In the genomic region with DNA sequence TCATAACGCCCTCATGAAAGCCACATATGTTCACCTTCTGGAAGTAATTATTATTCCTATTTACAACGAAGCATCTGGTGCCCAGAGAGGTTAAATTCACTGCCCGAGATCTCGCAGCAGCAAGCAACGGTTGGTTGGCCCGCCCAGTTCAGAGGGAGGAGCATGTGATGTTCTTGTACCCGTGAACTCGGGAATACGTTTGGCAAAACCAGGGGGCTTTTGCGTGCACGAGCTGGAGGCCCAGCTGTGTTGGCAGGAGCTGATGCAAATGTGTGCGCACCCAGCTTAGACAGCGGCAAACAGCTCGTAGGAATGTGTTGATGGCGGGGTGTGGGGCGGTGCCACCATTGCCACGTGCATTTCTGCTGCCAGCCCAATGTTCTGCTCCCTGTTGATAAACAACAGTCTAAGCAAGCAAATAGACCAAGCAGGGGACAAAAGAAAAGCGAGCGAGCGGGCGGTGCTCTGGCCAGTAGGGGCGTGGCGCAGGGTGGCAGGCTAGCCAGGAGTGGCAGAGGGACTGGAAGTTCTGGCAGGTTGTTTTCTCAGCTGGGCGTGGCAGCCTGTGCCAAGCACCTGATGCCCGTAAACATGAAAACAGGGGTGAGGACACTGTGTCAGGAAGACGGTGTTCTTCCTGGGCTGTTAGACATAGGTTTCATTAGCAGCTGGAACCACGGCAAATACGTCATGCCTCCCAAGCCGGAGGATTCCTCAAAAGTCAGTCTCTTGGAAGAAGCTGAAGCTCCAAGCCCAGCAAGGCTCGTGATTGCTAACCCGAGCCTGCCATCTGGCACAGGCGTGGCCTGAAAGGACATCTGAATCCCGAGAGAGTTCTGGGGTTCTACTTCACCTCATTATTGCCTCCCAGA, we compare ENCODE assay signal across 8 mouse cellular contexts. TPM values are rescaled to one million over a fixed set of nuclear protein-coding genes. Genes with fewer than 3 reads are reported as not detected.
DNase-seq lines count a peak whose midpoint lies in the region; ATAC-seq and TF ChIP-seq lines count a peak whose summit lies in the region.

No protein-coding gene starts in this region.

- no peak for TF ChIP-seq EP300 in CH12.LX (IDR thresholded peaks at IDR 0.05; ENCODE audit: low read length)

- dilution Hi-C loops in CH12.LX (cut with MboI; ENCODE audit: extremely low pct_ligation_motif_present, extremely low pct_unique_long_range_greater_than_20kb, low sequenced_read_pairs): no loop called here

- peaks cover 13 to 55% of the 10 kb centered on the region in 2 experiments for H3K4me1 ChIP-seq in CH12.LX (ENCODE audit: control insufficient read depth in 1 of 2, insufficient read depth in 2 of 2)
- peaks cover 4% of the 10 kb centered on the region; the same call in 1 of the 2 replicates for H3K4me1 ChIP-seq in bone marrow, adult 2 months (ENCODE audit: control insufficient read depth, insufficient read depth, low read length)
- H3K4me1 ChIP-seq in embryonic fibroblast, embryonic 13.5 days (ENCODE audit: control insufficient read depth, insufficient read depth, low read length): peaks cover 9% of the 10 kb centered on the region
- H3K4me1 ChIP-seq in heart, embryonic 15.5 days (replicated peaks): peaks cover 49% of the 10 kb centered on the region
- peaks cover 23% of the 10 kb centered on the region for H3K4me1 ChIP-seq in kidney, postnatal 0 days (replicated peaks; ENCODE audit: insufficient read depth, low read length)
- H3K4me1 ChIP-seq in liver, embryonic 16.5 days (ENCODE audit: control insufficient read depth, low read depth, low read length): peaks cover 34% of the 10 kb centered on the region
- H3K4me1 ChIP-seq in neural tube, embryonic 11.5 days (ENCODE audit: control insufficient read depth, insufficient read depth, low read length): peaks cover 11% of the 10 kb centered on the region

- DNase-seq in CH12.LX (ENCODE audit: extremely low read depth): no peak
- peak; percentile 83 for DNase-seq in kidney, postnatal 0 days (ENCODE audit: low spot score)
- peak; percentile 78 for DNase-seq in neural tube, embryonic 11.5 days (ENCODE audit: low spot score)
- peak; percentile 60 for DNase-seq in thymus, postnatal 14 days

- peak; percentile 36; the same call in 1 of the 2 replicates for ATAC-seq in heart, embryonic 15.5 days (replicated peaks; ENCODE audit: insufficient number of reproducible peaks, insufficient read depth, low FRiP score, low read depth)
- peak; percentile 73 for ATAC-seq in kidney, postnatal 0 days (replicated peaks; ENCODE audit: low FRiP score, low read depth)
- peak; percentile 78 for ATAC-seq in liver, embryonic 16.5 days (ENCODE audit: low read depth)
- ATAC-seq in neural tube, embryonic 11.5 days (ENCODE audit: insufficient read depth, low FRiP score, low TSS enrichment): peak; percentile 53

- H3K27ac ChIP-seq in CH12.LX (ENCODE audit: insufficient read depth, low read depth): peak overlapping the region; percentile 24
- peak overlapping the region; percentile 90 for H3K27ac ChIP-seq in bone marrow, adult 2 months (ENCODE audit: control insufficient read depth, insufficient read depth, low read depth, low read length, poor library complexity)
- H3K27ac ChIP-seq in embryonic fibroblast, embryonic 13.5 days (ENCODE audit: insufficient read depth, low read length): peak overlapping the region; percentile 79
- peak overlapping the region; percentile 86 for H3K27ac ChIP-seq in heart, embryonic 15.5 days
- peak overlapping the region; percentile 81 for H3K27ac ChIP-seq in kidney, postnatal 0 days
- H3K27ac ChIP-seq in liver, embryonic 16.5 days (ENCODE audit: low read length): peak overlapping the region; percentile 61
- H3K27ac ChIP-seq in neural tube, embryonic 11.5 days (ENCODE audit: low read depth, low read length): peak overlapping the region; percentile 73

- peak; percentile 57; the same call in 1 of the 2 replicates for TF ChIP-seq POLR2A in CH12.LX (IDR thresholded peaks at IDR 0.05; ENCODE audit: low read depth, low read length)
- no peak; the same call in 1 of the 2 replicates for TF ChIP-seq POLR2A in bone marrow, adult 2 months (IDR thresholded peaks at IDR 0.05; ENCODE audit: borderline replicate concordance, control insufficient read depth, low read depth, low read length)
- TF ChIP-seq POLR2A in embryonic fibroblast, embryonic 13.5 days (IDR thresholded peaks at IDR 0.05; ENCODE audit: low read depth, low read length): peak; percentile 56

- no peak for TF ChIP-seq RAD21 in CH12.LX (IDR thresholded peaks at IDR 0.05; ENCODE audit: low read depth, low read length)

- H3K36me3 ChIP-seq in CH12.LX (replicated peaks in 1 of 2; ENCODE audit: control insufficient read depth in 1 of 2, insufficient read depth in 1 of 2, low read length in 1 of 2): no peaks in the 10 kb centered on the region
- no peaks in the 10 kb centered on the region for H3K36me3 ChIP-seq in heart, embryonic 15.5 days
- H3K36me3 ChIP-seq in kidney, postnatal 0 days (ENCODE audit: insufficient read depth, low read length): no peaks in the 10 kb centered on the region
- no peaks in the 10 kb centered on the region for H3K36me3 ChIP-seq in liver, embryonic 16.5 days (ENCODE audit: control insufficient read depth, insufficient read depth)
- no peaks in the 10 kb centered on the region for H3K36me3 ChIP-seq in neural tube, embryonic 11.5 days (ENCODE audit: control insufficient read depth, insufficient read depth, low read length)

- no peaks in the 10 kb centered on the region for H3K79me2 ChIP-seq in CH12.LX (replicated peaks; ENCODE audit: control insufficient read depth, extremely low read depth, insufficient read depth, poor library complexity, severe bottlenecking)

- peak overlapping the region in 2 of 3 experiments; percentile 45 for H3K4me3 ChIP-seq in CH12.LX (replicated peaks in 1 of 3; ENCODE audit: low read depth in 2 of 3, low read length in 2 of 3, poor library complexity in 1 of 3)
- H3K4me3 ChIP-seq in bone marrow, adult 2 months (replicated peaks; ENCODE audit: control insufficient read depth, low read depth, low read length): peak overlapping the region; percentile 74
- H3K4me3 ChIP-seq in embryonic fibroblast, embryonic 13.5 days (ENCODE audit: insufficient read depth, low read length): no peak overlapping the region
- peak overlapping the region; percentile 44 for H3K4me3 ChIP-seq in heart, embryonic 15.5 days
- peak overlapping the region; percentile 33 for H3K4me3 ChIP-seq in kidney, postnatal 0 days (replicated peaks; ENCODE audit: low read depth, low read length)
- H3K4me3 ChIP-seq in liver, embryonic 16.5 days (ENCODE audit: low read depth, low read length): peak overlapping the region; percentile 59
- peak overlapping the region; percentile 31 for H3K4me3 ChIP-seq in neural tube, embryonic 11.5 days (ENCODE audit: low read depth, low read length)

- no peak for TF ChIP-seq CTCF in CH12.LX (conservative IDR thresholded peaks at IDR 0.05 in 1 of 2, IDR thresholded peaks at IDR 0.05 in 1 of 2; ENCODE audit: low read depth in 2 of 2, low read length in 2 of 2)
- TF ChIP-seq CTCF in bone marrow, adult 2 months (IDR thresholded peaks at IDR 0.05; ENCODE audit: control insufficient read depth, insufficient read depth, low read length): peak; percentile 25; the same call in 1 of the 2 replicates
- no peak for TF ChIP-seq CTCF in embryonic fibroblast, embryonic 13.5 days (IDR thresholded peaks at IDR 0.05; ENCODE audit: borderline replicate concordance, insufficient read depth, low read length)
- peak; percentile 66 for TF ChIP-seq CTCF in kidney, postnatal 0 days (IDR thresholded peaks at IDR 0.05; ENCODE audit: low read depth)

- no peaks in the 10 kb centered on the region for H3K9me3 ChIP-seq in CH12.LX (replicated peaks; ENCODE audit: low read length)
- no peaks in the 10 kb centered on the region for H3K9me3 ChIP-seq in heart, embryonic 15.5 days (replicated peaks)
- no peaks in the 10 kb centered on the region for H3K9me3 ChIP-seq in kidney, postnatal 0 days (replicated peaks; ENCODE audit: low read length)
- no peaks in the 10 kb centered on the region for H3K9me3 ChIP-seq in liver, embryonic 16.5 days (replicated peaks; ENCODE audit: control insufficient read depth, low read length)
- H3K9me3 ChIP-seq in neural tube, embryonic 11.5 days (ENCODE audit: control insufficient read depth, low read length): no peaks in the 10 kb centered on the region

- H3K9ac ChIP-seq in CH12.LX (ENCODE audit: insufficient read depth, low read depth): peak overlapping the region; percentile 4
- peak overlapping the region; percentile 33 for H3K9ac ChIP-seq in heart, embryonic 15.5 days
- H3K9ac ChIP-seq in kidney, postnatal 0 days (ENCODE audit: low read depth, low read length): peak overlapping the region; percentile 50
- peak overlapping the region; percentile 42 for H3K9ac ChIP-seq in liver, embryonic 16.5 days (ENCODE audit: low read depth, low read length)
- H3K9ac ChIP-seq in neural tube, embryonic 11.5 days (ENCODE audit: low read length): peak overlapping the region; percentile 58

- 9% methylated on average over 33 of the region's 33 CpGs for WGBS in bone marrow, adult 2 months
- WGBS in heart, embryonic 15.5 days: 7% methylated on average over 33 of the region's 33 CpGs
- WGBS in kidney, postnatal 0 days: 2% methylated on average over 33 of the region's 33 CpGs
- WGBS in liver, embryonic 16.5 days (ENCODE audit: insufficient replicate concordance): 8% methylated on average over 33 of the region's 33 CpGs
- WGBS in neural tube, embryonic 11.5 days: 4% methylated on average over 33 of the region's 33 CpGs

- H3K4me2 ChIP-seq in CH12.LX (ENCODE audit: insufficient read depth, low read depth, poor library complexity, severe bottlenecking): peak overlapping the region; percentile 26
- H3K4me2 ChIP-seq in heart, embryonic 15.5 days: peak overlapping the region; percentile 72
- H3K4me2 ChIP-seq in kidney, postnatal 0 days (ENCODE audit: low read length): peak overlapping the region; percentile 72
- H3K4me2 ChIP-seq in liver, embryonic 16.5 days (ENCODE audit: low read depth, low read length): peak overlapping the region; percentile 78
- H3K4me2 ChIP-seq in neural tube, embryonic 11.5 days (ENCODE audit: low read depth): peak overlapping the region; percentile 65

- in situ Hi-C loops in CH12.LX (cut with MboI; ENCODE audit: low pct_ligation_motif_present, low pct_unique_long_range_greater_than_20kb, low sequenced_read_pairs): loop anchor here (25.0 kb wide), 1 partner anchor 466 kb away; a partner anchor contains a TSS

- H3K27me3 ChIP-seq in CH12.LX (replicated peaks): no peaks in the 10 kb centered on the region
- no peaks in the 10 kb centered on the region for H3K27me3 ChIP-seq in heart, embryonic 15.5 days
- no peaks in the 10 kb centered on the region for H3K27me3 ChIP-seq in kidney, postnatal 0 days (ENCODE audit: insufficient read depth, low read length)
- no peaks in the 10 kb centered on the region for H3K27me3 ChIP-seq in liver, embryonic 16.5 days (ENCODE audit: control insufficient read depth, insufficient read depth, low read depth, low read length)
- H3K27me3 ChIP-seq in neural tube, embryonic 11.5 days (ENCODE audit: control insufficient read depth, insufficient read depth, low read length): no peaks in the 10 kb centered on the region

RNA-seq across cellular contexts. Expression of a gene that starts 30.6 kb away (rescaled TPM):
- total RNA-seq in CH12.LX (2012; rRNA removed) (45.7 and 136 TPM in 2 replicates), CH12.LX (2014; rRNA removed) (37.5 and 50.6 TPM in 2 replicates)
- polyA plus RNA-seq in CH12.LX (2012; ENCODE audit: insufficient read length, low read depth): 38.9 and 39.5 TPM in 2 replicates
- polyA plus RNA-seq in bone marrow, adult 2 months (2011; ENCODE audit: insufficient read depth, insufficient read length, low replicate concordance, missing spikeins): 19.2 and 34.2 TPM in 2 replicates
- 150 and 156 TPM in 2 replicates for polyA plus RNA-seq in embryonic fibroblast, embryonic 13.5 days (2011; ENCODE audit: insufficient read length, low read depth, missing spikeins)
- polyA plus RNA-seq in heart, embryonic 15.5 days (2015; fragmentation: Nextera tagmentation; extraction: Ambion mirVana): 22.7 and 33.4 TPM in 2 replicates
- polyA plus RNA-seq in kidney, postnatal 0 days (2015; fragmentation: Nextera tagmentation; extraction: Ambion mirVana): 23.0 and 24.0 TPM in 2 replicates
- polyA plus RNA-seq in liver, embryonic 16.5 days (2015; fragmentation: Nextera tagmentation; extraction: Ambion mirVana): 5.0 and 6.8 TPM in 2 replicates
- 5.2 and 7.0 TPM in 2 replicates for polyA plus RNA-seq in neural tube, embryonic 11.5 days (2014; fragmentation: Nextera tagmentation; extraction: Ambion mirVana)

RNA-seq across cellular contexts. Expression of a gene that starts 41.7 kb away (rescaled TPM):
- total RNA-seq in CH12.LX (2012; rRNA removed) (17.0 and 21.5 TPM in 2 replicates), CH12.LX (2014; rRNA removed) (13.1 and 13.9 TPM in 2 replicates)
- 30.3 and 35.9 TPM in 2 replicates for polyA plus RNA-seq in CH12.LX (2012; ENCODE audit: insufficient read length, low read depth)
- polyA plus RNA-seq in bone marrow, adult 2 months (2011; ENCODE audit: insufficient read depth, insufficient read length, low replicate concordance, missing spikeins): 15.4 and 20.5 TPM in 2 replicates
- polyA plus RNA-seq in embryonic fibroblast, embryonic 13.5 days (2011; ENCODE audit: insufficient read length, low read depth, missing spikeins): 31.5 and 36.2 TPM in 2 replicates
- polyA plus RNA-seq in heart, embryonic 15.5 days (2015; fragmentation: Nextera tagmentation; extraction: Ambion mirVana): 17.8 and 23.3 TPM in 2 replicates
- 27.9 and 30.2 TPM in 2 replicates for polyA plus RNA-seq in kidney, postnatal 0 days (2015; fragmentation: Nextera tagmentation; extraction: Ambion mirVana)
- polyA plus RNA-seq in liver, embryonic 16.5 days (2015; fragmentation: Nextera tagmentation; extraction: Ambion mirVana): 14.8 and 15.5 TPM in 2 replicates
- 24.9 and 27.3 TPM in 2 replicates for polyA plus RNA-seq in neural tube, embryonic 11.5 days (2014; fragmentation: Nextera tagmentation; extraction: Ambion mirVana)

Comparison
In these comparisons a context has a peak if more than half of its experiments do, and no peak if none do; other contexts are left out.
1. H3K27ac ChIP-seq: peak in every context shown above with its lines; median percentile 90 in bone marrow, adult 2 months; 86 in heart, embryonic 15.5 days; 81 in kidney, postnatal 0 days; 79 in embryonic fibroblast, embryonic 13.5 days; 73 in neural tube, embryonic 11.5 days; 61 in liver, embryonic 16.5 days; 24 in CH12.LX.
2. H3K4me2 ChIP-seq: peak in every context shown above with its lines; median percentile 78 in liver, embryonic 16.5 days; 72 in heart, embryonic 15.5 days; 72 in kidney, postnatal 0 days; 65 in neural tube, embryonic 11.5 days; 26 in CH12.LX.
3. H3K9ac ChIP-seq: peak in every context shown above with its lines; median percentile 58 in neural tube, embryonic 11.5 days; 50 in kidney, postnatal 0 days; 42 in liver, embryonic 16.5 days; 33 in heart, embryonic 15.5 days; 4 in CH12.LX.
4. CTCF ChIP-seq: peak in bone marrow, adult 2 months (single experiment) and kidney, postnatal 0 days (single experiment); none in CH12.LX (0 of 2) and embryonic fibroblast, embryonic 13.5 days (single experiment).
5. Peak in every context shown above with its lines, with median percentiles within 50 percentile points of each other: ATAC-seq.